Mouse (Mus musculus) E14TG2a.4 (cell line): ENCODE data around the gene Cttnbp2nl.

Experiments
- CTCF ChIP-seq: conservative IDR thresholded peaks from 2 replicates; pipeline ENCODE4 v1.5.1; 2014; ENCODE audit warnings: low read length
- POU5F1 ChIP-seq: IDR thresholded peaks from 2 replicates; pipeline ENCODE4 v1.6.1; 2014; ENCODE audit warnings: low read length, borderline replicate concordance

DNA sequence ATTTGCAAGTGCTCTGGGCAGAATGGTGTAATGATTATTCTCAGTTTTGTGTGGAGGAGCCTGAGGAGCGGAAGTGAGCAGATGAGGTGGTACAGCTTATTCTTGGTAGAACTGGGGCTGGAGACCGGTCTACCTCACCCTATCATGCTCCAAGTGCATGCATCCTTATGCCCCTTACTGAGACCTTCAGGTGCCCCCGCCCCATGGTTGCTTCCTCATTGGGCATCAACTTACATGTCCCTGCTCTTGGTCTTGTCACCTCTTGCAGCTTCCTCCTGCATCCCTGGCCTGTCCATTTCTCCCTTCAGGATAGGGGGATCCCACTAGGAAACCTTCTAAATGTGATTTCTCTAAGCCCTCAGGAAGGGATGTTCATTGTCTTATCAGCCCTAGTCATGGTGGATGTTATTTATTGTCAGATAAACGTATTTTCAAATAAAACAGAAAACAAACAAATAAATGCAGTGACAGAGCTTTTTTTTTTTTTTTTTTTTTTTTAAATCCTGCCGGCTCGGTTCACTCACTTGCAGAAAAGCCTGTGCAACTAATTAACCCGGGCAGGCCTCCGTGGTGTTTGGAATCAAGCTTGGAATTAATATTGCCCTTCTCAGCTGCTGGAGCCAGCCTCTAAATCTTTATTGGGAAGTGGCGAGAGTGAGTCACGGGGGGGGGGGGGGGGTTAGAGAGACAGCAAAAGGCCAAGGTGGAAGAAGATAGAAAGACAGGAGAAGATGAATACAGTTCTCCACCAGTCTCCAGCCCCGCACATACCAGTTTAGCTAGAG lies 40.0 kb upstream of the Cttnbp2nl start:
- TF ChIP-seq CTCF, result no peak
- TF ChIP-seq POU5F1, result no peak
